Mouse (Mus musculus) adipocyte (in vitro differentiated cells): ENCODE measurements around the gene Golph3l.
"Not testable (repeated sequence)": the region's sequence is repeated elsewhere in the genome, so short reads cannot be mapped to it uniquely, and the experiment has no call there.

ENCODE experiments used
- DNase-seq: peaks from one replicate; pipeline ENCODE4 v3.0.0-alpha.2; 2016; ENCODE audit warnings: low spot score

Gene Golph3l

GRCm38 (mm10) chr3:95588604-95589086 lies at the start of gene Golph3l:
TSS of gene Golph3l (plus strand) at chr3:95588934.
- peak; percentile 98 for DNase-seq

- peak; percentile 15 for DNase-seq
These were observed 49.8 kb upstream of the Golph3l start for GRCm38 (mm10) chr3:95538936-95539335.

- no peak for DNase-seq
These were observed 48.9 kb upstream of the Golph3l start for GRCm38 (mm10) chr3:95539837-95540236.

GRCm38 (mm10) chr3:95541186-95541585 lies 47.5 kb upstream of the Golph3l start:
- DNase-seq, result not testable (repeated sequence)

- no peak for DNase-seq
These were observed 46.6 kb upstream of the Golph3l start for GRCm38 (mm10) chr3:95542171-95542570.

- DNase-seq, result no peak
These were observed 45.8 kb upstream of the Golph3l start for GRCm38 (mm10) chr3:95542981-95543380.

- DNase-seq, result no peak
These were observed 38.6 kb upstream of the Golph3l start for GRCm38 (mm10) chr3:95550176-95550575.

GRCm38 (mm10) chr3:95553986-95554385 lies 34.7 kb upstream of the Golph3l start:
- no peak for DNase-seq

GRCm38 (mm10) chr3:95559437-95559836 lies 29.3 kb upstream of the Golph3l start, which contains the start of gene Hormad1:
TSS of gene Hormad1 (plus strand) at chr3:95559677.
- DNase-seq, result no peak

- no peak for DNase-seq
These were observed 28.0 kb upstream of the Golph3l start for GRCm38 (mm10) chr3:95560738-95561137.

- DNase-seq, result peak; percentile 44
These were observed 26.9 kb upstream of the Golph3l start for GRCm38 (mm10) chr3:95561826-95562225.

- no peak for DNase-seq
These were observed 19.1 kb upstream of the Golph3l start for GRCm38 (mm10) chr3:95569585-95569984.

- DNase-seq, result no peak
These were observed 755 bp upstream of the Golph3l start for GRCm38 (mm10) chr3:95587754-95588603.

- DNase-seq, result no peak
These were observed 10.0 kb downstream of the Golph3l start for GRCm38 (mm10) chr3:95598734-95599133.

GRCm38 (mm10) chr3:95601287-95601686 lies 12.6 kb downstream of the Golph3l start:
- DNase-seq, result no peak

- peak; percentile 16 for DNase-seq
These were observed 17.4 kb downstream of the Golph3l start for GRCm38 (mm10) chr3:95606096-95606495.

- no peak for DNase-seq
These were observed 20.5 kb downstream of the Golph3l start for GRCm38 (mm10) chr3:95609195-95609594.

GRCm38 (mm10) chr3:95613996-95614395 lies 25.3 kb downstream of the Golph3l start:
- no peak for DNase-seq

- no peak for DNase-seq
These were observed 29.8 kb downstream of the Golph3l start for GRCm38 (mm10) chr3:95618511-95618910.

- DNase-seq, result no peak
These were observed 32.5 kb downstream of the Golph3l start for GRCm38 (mm10) chr3:95621241-95621640.

GRCm38 (mm10) chr3:95622421-95622820 lies 33.7 kb downstream of the Golph3l start:
- not testable (repeated sequence) for DNase-seq

- no peak for DNase-seq
These were observed 34.8 kb downstream of the Golph3l start for GRCm38 (mm10) chr3:95623551-95623950.

GRCm38 (mm10) chr3:95623991-95624515 lies 35.3 kb downstream of the Golph3l start:
- DNase-seq, result not testable (repeated sequence)
